Mouse (Mus musculus) layer of hippocampus, adult 18-20 months (tissue): ENCODE results near the gene Ift88. TPM values are rescaled to one million over a fixed set of nuclear protein-coding genes. Genes with fewer than 3 reads are reported as not detected.

ENCODE experiments used
- total RNA-seq, 2 experiments: library from RNA; stranded (reverse); gene quantifications; 2 replicates each; pipeline ENCODE4 v1.2.3; 2021

The Ift88 gene
- total RNA-seq, 2 experiments from 2014 or later = 13.2 to 15.0 TPM

Other genes starting within 250 kb of the Ift88 start
- 10 to 100 TPM; 19.1 to 19.9 TPM for gene Cryl1, start 25.5 kb upstream of the Ift88 start, total RNA-seq
- 10 to 100 TPM; 14.1 to 14.2 TPM for gene Il17d, start 100.7 kb downstream of the Ift88 start, total RNA-seq
- 10 to 100 TPM; 30.3 to 35.9 TPM for gene Eef1akmt1, start 147.6 kb downstream of the Ift88 start, total RNA-seq
- 10 to 100 TPM; 12.2 to 13.1 TPM for gene Xpo4, start 241.4 kb downstream of the Ift88 start, total RNA-seq